Mouse (Mus musculus) MN1 (cell line): ENCODE data around the gene Gm49398.

Experiments used
- DNase-seq: peaks from one replicate; pipeline ENCODE4 v3.0.0-alpha.2; 2016; ENCODE audit warnings: low spot score

Gene Gm49398

GRCm38 (mm10) chr13:61288739-61289138 lies at the start of gene Gm49398:
Gm49398 (minus strand) TSS chr13:61288839.
- DNase-seq, result no peak

- DNase-seq, result no peak
Observed at GRCm38 (mm10) chr13:61255258-61255657, 33.4 kb downstream of the Gm49398 start, which contains the start of gene Cts8. Cts8 (minus strand) TSS chr13:61255358.

- peak; percentile 77 for DNase-seq
Observed at GRCm38 (mm10) chr13:61241076-61241947, 47.3 kb downstream of the Gm49398 start.

GRCm38 (mm10) chr13:61203310-61203709 lies 85.3 kb downstream of the Gm49398 start, which contains the start of gene Cts6:
Cts6 (minus strand) TSS chr13:61203410.
- DNase-seq, result no peak
